Mouse (Mus musculus): ENCODE measurements around the gene Ddx23.

DNA sequence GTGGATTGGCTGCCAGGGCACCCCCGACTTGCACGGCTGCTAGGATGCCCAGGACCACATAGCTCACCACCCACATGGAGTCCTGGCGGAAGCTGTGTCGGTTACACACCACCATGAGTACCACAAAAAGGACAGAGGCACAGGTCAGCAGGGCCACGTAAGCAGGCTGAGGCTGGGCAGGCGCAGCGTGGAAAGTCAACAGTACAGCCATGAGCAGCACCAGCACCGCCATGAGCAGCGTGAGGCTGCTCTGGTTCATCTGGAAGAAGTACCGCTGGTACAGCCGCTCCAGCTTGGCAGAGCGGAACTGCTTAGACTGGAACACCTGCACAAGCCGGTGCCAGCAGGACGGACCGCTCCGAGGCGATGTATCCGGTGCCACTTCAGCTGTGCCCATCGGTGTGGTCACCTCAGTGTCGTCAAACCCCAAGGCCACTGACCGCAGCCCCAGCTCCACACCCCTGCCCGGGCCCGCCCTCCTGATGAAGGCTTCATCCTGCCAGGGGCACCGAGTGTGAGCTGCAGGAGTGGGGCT, 58.6 kb downstream of the Ddx23 start:
- TF ChIP-seq CTCF (IDR thresholded peaks at IDR 0.05; ENCODE audit: low read depth), result no peak
- TF ChIP-seq EP300 (optimal IDR thresholded peaks at IDR 0.05), result no peak
